Mouse (Mus musculus) E14TG2a.4 (cell line): ENCODE measurements at regions not wholly inside any gene's neighbourhood (a gene's known extent, or its start where the extent isn't known, plus 50 kb on each side); places are given as distances from the start of the nearest gene placed in this dataset.

Source experiments
- CTCF ChIP-seq: conservative IDR thresholded peaks from 2 replicates; pipeline ENCODE4 v1.5.1; 2014; ENCODE audit warnings: low read length
- NANOG ChIP-seq: IDR thresholded peaks from 2 replicates; pipeline ENCODE4 v1.6.1; 2014; ENCODE audit warnings: borderline replicate concordance, low read length, mixed read lengths
- POU5F1 ChIP-seq: IDR thresholded peaks from 2 replicates; pipeline ENCODE4 v1.6.1; 2014; ENCODE audit warnings: low read length, borderline replicate concordance

- TF ChIP-seq CTCF: no peak
- TF ChIP-seq NANOG: no peak
- TF ChIP-seq POU5F1: no peak
Observed at GRCm38 (mm10) chr10:60955467-60955866, 124.1 kb upstream of the Unc5b start.
